Mouse (Mus musculus): Measurements from ENCODE around the gene Trim61. TPM values are rescaled to one million over a fixed set of nuclear protein-coding genes. Genes with fewer than 3 reads are reported as not detected.

Gene Trim61
- total RNA-seq, 2 experiments from 2014 or later = not detected

DNA sequence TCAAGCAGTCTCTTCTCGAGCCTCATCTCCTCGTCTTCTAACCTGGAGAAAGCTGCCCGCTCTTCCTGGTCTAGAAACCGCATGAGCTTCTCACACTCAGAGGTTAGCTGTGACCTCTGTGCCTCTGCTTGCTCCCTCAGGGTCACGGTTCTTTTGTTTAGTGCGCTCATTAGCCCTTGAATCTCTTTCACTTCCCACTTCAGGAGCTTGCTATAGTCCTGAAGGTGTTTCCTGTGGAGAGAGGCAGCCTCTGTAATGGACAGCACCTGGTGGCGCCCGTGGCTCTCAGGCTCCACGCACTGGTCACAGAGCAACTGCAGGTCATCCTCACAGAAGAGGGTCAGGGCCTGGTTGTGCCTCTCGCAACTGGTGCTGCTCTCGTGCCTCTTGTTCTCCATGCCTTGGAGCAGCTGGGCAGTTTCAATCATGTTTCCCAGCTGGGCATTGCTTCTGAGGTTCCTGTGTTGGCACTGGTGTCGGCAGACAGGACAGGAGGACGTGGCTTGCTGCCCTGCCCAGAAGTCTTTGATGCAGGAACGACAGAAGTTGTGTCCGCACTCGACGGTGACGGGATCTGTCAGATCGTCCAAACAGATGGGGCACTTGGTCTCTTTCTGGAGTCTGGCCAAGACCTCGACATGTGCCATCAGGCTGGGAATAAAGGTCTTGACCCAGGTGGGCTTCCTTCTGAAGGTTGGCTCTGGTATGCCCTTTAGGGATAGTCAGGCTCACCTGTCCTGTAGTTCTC lies 35.0 kb downstream of the Trim61 start:
- DNase-seq = no peak

Other genes with a start within 250 kb of the Trim61 start
- 10 to 100 TPM; 12.1 to 12.6 TPM for gene Klhl2, start 168.5 kb downstream of the Trim61 start, total RNA-seq (2021)
- 10 to 100 TPM; 20.5 to 22.6 TPM for gene Tmem192, start 71.3 kb downstream of the Trim61 start, total RNA-seq (2021)
- not detected for gene Trim75, start 30.7 kb downstream of the Trim61 start, total RNA-seq (2021)
- not detected for gene Trim60, start 61 bp upstream of the Trim61 start, total RNA-seq (2021)
- gene Apela, start 18.8 kb upstream of the Trim61 start, total RNA-seq (2021) = 1 to 10 TPM; 1.5 to 1.7 TPM
- not detected for gene Gm10663, start 56.5 kb upstream of the Trim61 start, total RNA-seq (2021)
- not detected for gene BC030870, start 111.0 kb upstream of the Trim61 start, total RNA-seq (2021)